Mouse (Mus musculus) neural tube, embryonic 11.5 days (tissue): Measurements from ENCODE around the gene Neu4. TPM values are rescaled to one million over a fixed set of nuclear protein-coding genes. Genes with fewer than 3 reads are reported as not detected.
"Not testable (repeated sequence)": the region's sequence is repeated elsewhere in the genome, so short reads cannot be mapped to it uniquely, and the experiment has no call there.

Experiments
- ATAC-seq: fragments of 200-750 bp; cut with Nextera tagmentation; 2 replicates; pipeline ENCODE4 v1.8.0; 2017; ENCODE audit warnings: moderate number of reproducible peaks, mild to moderate bottlenecking, moderate TSS enrichment, moderate library complexity; ENCODE audit not compliant: insufficient read depth, low FRiP score, low TSS enrichment
- DNase-seq: peaks from one replicate; pipeline ENCODE4 v3.0.0-alpha.2; 2015; ENCODE audit warnings: low spot score
- H3K27ac ChIP-seq: fragments of 300-500 bp; sonication (generic); 2 replicates; pipeline ENCODE4 v1.5.1; 2014; ENCODE audit warnings: low read depth, mild to moderate bottlenecking, low read length
- H3K27me3 ChIP-seq: fragments of 300-500 bp; sonication (generic); 2 replicates; pipeline ENCODE4 v1.6.1; 2014; ENCODE audit warnings: mild to moderate bottlenecking, low read length, mixed read lengths; ENCODE audit not compliant: control insufficient read depth, insufficient read depth
- H3K36me3 ChIP-seq: fragments of 300-500 bp; sonication (generic); 2 replicates; pipeline ENCODE4 v1.6.1; 2014; ENCODE audit warnings: mild to moderate bottlenecking, low read length, moderate library complexity, mixed read lengths; ENCODE audit not compliant: control insufficient read depth, insufficient read depth
- H3K4me1 ChIP-seq: fragments of 300-500 bp; sonication (generic); 2 replicates; pipeline ENCODE4 v1.6.1; 2014; ENCODE audit warnings: low read length, mixed read lengths; ENCODE audit not compliant: control insufficient read depth, insufficient read depth
- H3K4me2 ChIP-seq: fragments of 300-500 bp; sonication (generic); 2 replicates; pipeline ENCODE4 v1.6.1; 2014; ENCODE audit warnings: low read depth, mild to moderate bottlenecking, moderate library complexity
- H3K4me3 ChIP-seq: fragments of 300-500 bp; sonication (generic); 2 replicates; pipeline ENCODE4 v1.5.1; 2014; ENCODE audit warnings: low read depth, low read length
- H3K9ac ChIP-seq: fragments of 300-500 bp; sonication (generic); 2 replicates; pipeline ENCODE4 v1.6.1; 2014; ENCODE audit warnings: mild to moderate bottlenecking, low read length
- H3K9me3 ChIP-seq: fragments of 300-500 bp; sonication (generic); 2 replicates; pipeline ENCODE4 v1.6.1; 2016; ENCODE audit warnings: low read length; ENCODE audit not compliant: control insufficient read depth
- WGBS: fragments of 180-500 bp; shearing (Covaris S2); extraction: QIAGEN DNeasy Blood & Tissue Kit; methylation state at CpG from one replicate; pipeline ENCODE4 v1.1.7; 2014; 5-methylcytosine and 5-hydroxymethylcytosine counted together
- polyA plus RNA-seq: library from polyadenylated mRNA; unstranded; fragments of >200 nt; fragmentation: Nextera tagmentation; extraction: Ambion mirVana; gene quantifications from 2 replicates; pipeline ENCODE4 v1.2.1, GENCODE M21; 2014

Neu4 gene
- polyA plus RNA-seq, 1 experiment from 2014 or later, result not detected

GRCm38 (mm10) chr1:94057401-94057800 is 37.1 kb downstream of the Neu4 start:
- no peaks in the 10 kb centered on the region for H3K9me3 ChIP-seq
- H3K27ac ChIP-seq, result no peak overlapping the region
- no peak for DNase-seq
- no peak for ATAC-seq
- H3K4me1 ChIP-seq, result no peaks in the 10 kb centered on the region
- H3K36me3 ChIP-seq, result no peaks in the 10 kb centered on the region
- H3K4me2 ChIP-seq, result no peak overlapping the region
- no peak overlapping the region for H3K9ac ChIP-seq
- H3K4me3 ChIP-seq, result no peak overlapping the region
- 93% methylated on average over 2 of the region's 2 CpGs for WGBS
- H3K27me3 ChIP-seq, result no peaks in the 10 kb centered on the region

GRCm38 (mm10) chr1:94058281-94058680 is 38.0 kb downstream of the Neu4 start:
- not testable (repeated sequence) for H3K27ac ChIP-seq, H3K36me3 ChIP-seq, H3K27me3 ChIP-seq, DNase-seq, ATAC-seq, H3K9ac ChIP-seq, H3K4me1 ChIP-seq, H3K4me2 ChIP-seq, H3K9me3 ChIP-seq, H3K4me3 ChIP-seq
- 84% methylated on average over 1 of the region's 1 CpGs for WGBS

GRCm38 (mm10) chr1:94074756-94075155 is 54.5 kb downstream of the Neu4 start:
- no peaks in the 10 kb centered on the region for H3K9me3 ChIP-seq
- no peaks in the 10 kb centered on the region for H3K4me1 ChIP-seq

GRCm38 (mm10) chr1:94076702-94077101 is 56.5 kb downstream of the Neu4 start:
- Histone ChIP-seq H3K27me3 (no peaks in the 10 kb centered on the region), H3K4me2 (no peak overlapping the region), H3K9me3 (no peaks in the 10 kb centered on the region), H3K27ac (no peak overlapping the region), H3K4me1 (no peaks in the 10 kb centered on the region), H3K4me3 (no peak overlapping the region), H3K36me3 (no peaks in the 10 kb centered on the region), H3K9ac (no peak overlapping the region)
- no peak for DNase-seq
- 25% methylated on average over 1 of the region's 1 CpGs for WGBS
- no peak for ATAC-seq

More at GRCm38 (mm10) chr1:94074756-94075155, 54.5 kb downstream of the Neu4 start:
- Histone ChIP-seq H3K4me2 (no peak overlapping the region), H3K27me3 (no peaks in the 10 kb centered on the region), H3K36me3 (no peaks in the 10 kb centered on the region), H3K9ac (no peak overlapping the region), H3K4me3 (no peak overlapping the region), H3K27ac (no peak overlapping the region)
- DNase-seq (no peak), ATAC-seq (no peak)
- 90% methylated on average over 6 of the region's 6 CpGs for WGBS

Other genes with a start within 250 kb of the Neu4 start
- gene Dtymk, start 218.5 kb upstream of the Neu4 start, polyA plus RNA-seq, result 199 and 216 TPM in 2 replicates
- 16.1 and 17.1 TPM in 2 replicates for gene Ing5, start 216.5 kb upstream of the Neu4 start, polyA plus RNA-seq
- gene D2hgdh, start 195.5 kb upstream of the Neu4 start, polyA plus RNA-seq, result 11.7 and 13.0 TPM in 2 replicates
- gene Gal3st2, start 159.1 kb upstream of the Neu4 start, polyA plus RNA-seq, result 0.11 TPM in 1 of 2 replicates, not detected in the other
- gene Gal3st2b, start 102.1 kb upstream of the Neu4 start, polyA plus RNA-seq, result not detected in 2 replicates
- gene Gal3st2c, start 29.9 kb upstream of the Neu4 start, polyA plus RNA-seq, result not detected in 2 replicates
- gene Pdcd1, start 32.1 kb downstream of the Neu4 start, polyA plus RNA-seq, result not detected in 2 replicates